Mouse (Mus musculus) adipocyte (in vitro differentiated cells): ENCODE results near the gene Bicc1.

Experiments used
- DNase-seq: peaks from one replicate; pipeline ENCODE4 v3.0.0-alpha.2; 2016; ENCODE audit warnings: low spot score

The Bicc1 gene

GRCm38 (mm10) chr10:71159676-71160235 lies at the start of gene Bicc1:
Gene Bicc1, minus strand, starts transcription at chr10:71159700.
- DNase-seq = no peak

DNA sequence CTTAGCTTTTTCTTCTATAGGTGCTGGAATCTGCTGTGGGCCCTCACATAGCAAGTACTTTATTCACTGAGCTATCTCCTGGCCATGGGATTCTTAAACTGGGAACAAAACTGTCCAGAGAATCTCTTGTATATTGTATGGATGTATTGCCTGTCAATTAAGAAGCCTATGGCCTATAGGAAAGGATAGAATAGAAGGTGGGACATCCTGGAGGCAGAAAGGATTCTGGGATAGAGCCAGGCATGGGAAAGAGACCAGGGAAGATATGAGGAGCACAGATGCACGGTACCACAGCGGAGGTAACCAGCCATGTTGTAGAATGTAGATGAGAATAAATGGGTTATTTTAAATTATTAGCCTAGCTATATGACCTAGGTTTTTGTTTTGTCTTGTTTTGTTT lies 42.0 kb upstream of the Bicc1 start:
- DNase-seq = no peak

DNA sequence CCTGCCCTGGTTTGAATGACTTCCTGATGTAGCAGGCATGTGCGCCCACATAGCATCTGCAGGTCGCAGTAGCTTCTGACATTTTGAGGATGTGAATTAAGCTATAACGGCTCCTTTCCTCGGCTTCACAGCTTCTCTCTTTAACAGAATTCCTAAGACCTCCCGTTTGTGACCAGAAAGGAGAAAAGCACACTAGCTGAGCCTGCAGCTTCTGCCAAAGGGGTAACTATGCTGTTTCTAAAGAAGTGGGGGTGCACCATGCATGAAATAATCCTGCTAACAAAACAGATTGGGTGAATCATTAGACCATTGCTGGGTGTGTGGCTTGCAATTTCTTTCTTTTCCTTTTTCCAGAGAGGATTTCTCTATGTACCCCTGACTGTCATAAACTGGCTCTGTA lies 41.5 kb upstream of the Bicc1 start:
- DNase-seq = no peak

DNA sequence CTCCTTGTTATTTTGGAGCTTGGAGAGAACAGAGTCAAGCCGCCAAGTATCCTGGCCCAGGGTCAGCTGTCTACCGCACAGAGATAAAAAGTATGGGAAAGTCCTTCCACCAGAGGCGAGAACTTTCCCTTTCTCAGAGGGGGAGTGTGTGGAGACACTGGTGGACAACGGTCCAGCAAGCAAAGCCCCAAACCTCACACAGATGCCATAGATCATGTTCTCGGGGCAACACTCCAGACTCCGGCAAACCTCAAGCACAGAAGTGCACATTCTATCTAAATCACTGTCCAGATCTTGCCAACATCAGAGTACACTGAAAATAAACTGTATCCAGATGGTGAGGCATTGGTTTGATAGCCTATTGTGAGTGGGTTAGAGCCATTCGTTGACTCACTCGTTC lies 39.2 kb upstream of the Bicc1 start:
- peak; percentile 19 for DNase-seq

DNA sequence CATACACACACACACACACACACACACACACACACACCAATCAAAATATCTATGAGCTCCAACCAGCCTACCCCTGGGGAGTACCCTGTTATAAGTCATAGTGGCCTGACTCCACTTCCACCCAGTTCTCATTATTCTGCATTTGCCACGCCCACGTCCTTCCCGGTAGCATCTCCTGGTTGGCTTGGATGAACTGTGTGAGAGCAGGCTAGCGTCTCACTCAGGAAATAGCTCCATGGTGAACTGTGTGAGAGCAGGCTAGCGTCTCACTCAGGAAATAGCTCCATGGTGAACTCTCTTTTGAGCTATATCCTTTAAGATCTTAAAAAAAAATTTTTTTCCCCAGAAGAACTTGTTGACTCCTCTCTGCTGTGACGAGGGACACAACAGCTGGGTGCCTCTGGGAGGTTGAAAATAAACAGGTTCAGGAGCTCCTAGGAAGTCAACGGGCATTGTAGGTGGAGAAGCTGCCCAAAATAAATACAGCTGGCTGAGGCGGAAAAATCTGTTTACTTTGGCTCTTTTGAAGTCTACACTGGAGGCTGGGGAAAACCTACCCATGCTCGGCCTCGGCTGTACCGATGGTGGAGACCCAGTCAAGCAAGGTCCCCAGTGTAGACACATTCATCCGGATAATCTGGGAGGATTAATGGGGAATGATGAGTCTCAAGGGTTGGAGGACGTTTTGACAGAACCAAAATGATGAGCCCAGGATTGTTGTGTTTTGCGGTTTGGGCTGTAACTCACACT lies 37.7 kb upstream of the Bicc1 start:
- DNase-seq = no peak

DNA sequence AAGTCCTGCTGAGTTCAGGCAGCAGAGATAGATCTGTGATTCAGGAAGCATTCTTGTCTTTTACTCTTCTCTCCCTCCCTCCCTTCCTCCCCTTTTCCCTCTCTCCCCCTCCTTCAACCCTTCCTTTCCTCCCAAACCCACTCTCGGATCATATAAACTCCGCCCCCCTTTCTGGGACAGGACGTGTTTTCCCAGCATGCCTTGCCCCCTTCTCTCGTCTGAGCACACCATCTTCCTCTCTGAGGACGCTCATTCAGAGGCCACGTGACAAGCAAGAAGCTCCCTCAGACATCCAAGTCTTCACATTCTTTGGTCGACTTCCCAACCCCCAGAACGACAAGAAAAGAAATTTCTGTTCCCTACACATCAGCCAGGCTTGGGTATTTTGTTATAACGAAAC lies 36.0 kb upstream of the Bicc1 start:
- no peak for DNase-seq

DNA sequence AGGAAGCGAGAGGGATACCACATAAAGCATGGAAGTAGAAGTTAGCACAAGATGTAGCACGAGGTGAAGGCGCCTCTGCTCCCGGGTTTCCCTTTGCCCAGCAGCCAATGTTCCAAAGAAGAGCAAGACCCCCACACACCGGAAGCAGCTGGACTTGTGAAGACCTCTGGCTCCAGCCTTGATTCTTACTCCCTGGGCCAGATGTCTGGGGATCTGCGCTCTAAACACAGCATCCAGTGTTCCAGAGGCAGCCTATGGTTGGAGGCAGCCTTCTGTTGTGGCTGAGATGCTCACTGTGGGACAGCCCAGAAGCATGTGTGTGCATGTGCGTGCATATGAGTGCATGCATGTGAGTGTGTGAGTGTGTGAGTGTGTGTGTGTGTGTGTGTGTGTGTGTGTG lies 35.2 kb upstream of the Bicc1 start:
- DNase-seq = no peak

DNA sequence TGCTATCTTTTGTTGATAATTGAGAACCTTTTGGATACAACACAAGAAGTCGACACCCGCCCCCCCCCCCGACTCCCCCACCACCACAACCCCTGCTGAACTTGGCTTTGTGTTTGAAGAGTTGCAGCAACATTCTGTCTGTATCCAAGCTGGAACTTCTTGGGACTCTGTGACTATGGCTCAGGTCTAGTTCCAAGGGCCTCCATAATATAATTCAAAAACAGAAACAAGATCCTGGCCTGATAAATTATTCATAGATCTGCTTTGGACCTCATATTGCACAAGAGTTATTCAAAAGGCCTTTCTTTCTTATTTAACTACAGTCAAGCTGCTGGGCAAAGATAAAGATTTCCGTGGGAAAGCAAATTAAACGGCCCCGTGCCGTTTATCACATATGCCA lies 33.8 kb upstream of the Bicc1 start:
- DNase-seq = no peak

DNA sequence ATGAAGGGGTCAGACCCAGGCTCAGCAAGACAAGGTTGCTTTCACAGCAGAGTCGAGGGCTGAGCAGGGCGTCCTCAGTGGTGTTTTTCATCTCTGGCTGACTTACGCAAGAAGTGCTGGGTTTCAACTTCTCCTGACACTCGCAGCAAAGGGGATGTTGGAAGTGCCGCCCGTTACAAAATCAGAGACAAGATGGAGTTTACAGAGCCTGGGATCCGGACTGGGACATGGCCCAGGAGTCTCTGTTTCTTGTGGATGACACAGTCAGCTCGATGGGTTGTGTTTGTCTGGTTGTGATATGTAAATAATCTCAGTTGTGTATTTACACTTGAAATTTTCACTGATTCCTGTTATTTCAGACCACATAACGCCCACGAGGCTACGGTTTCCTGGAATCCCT lies 33.4 kb upstream of the Bicc1 start:
- DNase-seq = peak; percentile 16

DNA sequence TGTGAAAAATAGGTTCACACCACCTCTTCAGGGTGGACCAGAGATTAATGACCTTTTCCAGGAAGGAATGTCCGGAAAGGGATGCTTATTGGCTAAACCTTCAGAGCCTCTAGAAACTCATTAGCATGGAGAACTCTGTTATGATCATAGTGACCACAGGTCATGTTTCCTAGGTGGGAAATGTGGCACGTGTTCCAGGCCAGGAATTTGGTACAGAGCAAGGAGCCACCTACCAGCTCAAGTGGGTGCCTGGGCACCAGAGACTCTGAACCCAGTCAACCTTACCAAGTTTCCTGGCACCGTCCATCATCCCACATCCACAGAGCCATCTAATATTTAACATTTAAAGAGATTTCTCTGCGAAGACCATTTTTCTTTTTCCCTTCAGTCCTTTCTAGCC lies 29.2 kb upstream of the Bicc1 start:
- DNase-seq = no peak

GRCm38 (mm10) chr10:71185059-71185458 lies 25.6 kb upstream of the Bicc1 start:
- no peak for DNase-seq

DNA sequence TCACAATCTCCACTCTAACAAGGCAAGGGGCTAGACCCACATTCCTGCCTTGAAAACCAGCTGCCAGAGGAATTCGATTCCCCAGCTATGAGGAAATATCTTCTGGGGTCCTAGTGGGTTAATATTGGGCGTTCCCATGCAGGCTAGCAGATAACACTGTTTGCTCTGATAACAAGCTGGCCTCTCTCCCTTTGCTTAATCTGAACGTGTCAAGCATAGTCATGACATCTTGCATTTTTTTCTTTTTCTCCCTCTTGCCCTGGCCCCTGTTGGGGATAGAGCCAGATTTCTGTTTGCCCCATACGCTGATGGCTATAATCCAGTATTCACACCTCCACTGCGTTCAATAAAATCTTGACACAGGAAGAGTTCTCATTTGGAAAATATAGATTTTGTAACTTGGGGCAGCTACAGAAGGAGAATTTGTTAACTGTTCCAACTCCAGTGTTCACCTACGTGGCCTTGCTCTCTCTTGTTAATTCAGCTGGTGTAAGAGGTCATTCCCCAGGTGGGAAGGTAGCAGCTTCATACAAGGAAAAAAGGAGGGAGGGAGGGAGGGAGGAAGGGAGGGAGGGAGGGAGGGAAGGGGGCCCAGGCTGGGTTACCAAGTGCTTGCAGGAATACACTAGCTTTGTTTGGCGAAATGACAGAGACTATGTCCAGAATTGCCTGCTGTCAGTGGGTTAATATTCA lies 24.0 kb upstream of the Bicc1 start:
- DNase-seq = no peak

GRCm38 (mm10) chr10:71181931-71182330 lies 22.4 kb upstream of the Bicc1 start:
- no peak for DNase-seq

- no peak for DNase-seq
Measured at GRCm38 (mm10) chr10:71181091-71181490, 21.6 kb upstream of the Bicc1 start.

DNA sequence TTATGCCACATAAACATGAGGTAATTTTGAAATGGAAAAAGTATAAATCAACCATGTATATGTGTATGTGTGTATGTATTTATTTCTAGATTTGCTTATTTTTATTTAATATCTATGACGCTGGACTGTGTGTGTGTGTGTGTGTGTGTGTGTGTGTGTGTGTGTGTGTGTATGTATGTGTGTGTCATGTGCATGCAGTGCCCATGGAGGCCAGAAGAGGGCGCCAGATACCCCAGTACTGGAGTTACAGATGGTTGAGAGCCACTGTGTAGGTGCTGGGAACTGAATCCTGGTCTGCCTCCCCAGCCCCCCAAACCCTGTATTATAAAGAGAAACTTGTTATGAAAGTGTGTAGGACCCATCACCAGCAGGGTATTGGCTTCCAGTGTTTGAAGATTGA lies 20.6 kb upstream of the Bicc1 start:
- no peak for DNase-seq

DNA sequence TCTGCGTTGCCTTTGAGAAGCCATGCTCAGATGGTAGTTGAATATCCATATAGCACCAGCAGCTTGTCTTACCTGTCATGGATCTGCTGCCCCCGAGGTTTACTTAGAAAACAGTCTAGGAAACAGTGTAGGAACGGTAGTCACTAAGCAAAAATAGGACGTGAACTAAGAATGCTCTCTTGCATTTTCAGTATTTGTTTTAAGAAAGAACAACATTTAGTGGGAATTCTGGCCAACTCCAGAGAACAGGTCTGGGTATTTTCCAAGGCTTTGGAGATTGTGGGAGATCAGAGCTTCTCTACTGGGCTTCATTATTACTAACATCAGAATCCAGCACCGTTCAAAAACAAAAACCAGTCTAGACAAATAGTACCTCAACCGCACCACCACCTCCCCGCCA lies 17.7 kb upstream of the Bicc1 start:
- DNase-seq = no peak

DNA sequence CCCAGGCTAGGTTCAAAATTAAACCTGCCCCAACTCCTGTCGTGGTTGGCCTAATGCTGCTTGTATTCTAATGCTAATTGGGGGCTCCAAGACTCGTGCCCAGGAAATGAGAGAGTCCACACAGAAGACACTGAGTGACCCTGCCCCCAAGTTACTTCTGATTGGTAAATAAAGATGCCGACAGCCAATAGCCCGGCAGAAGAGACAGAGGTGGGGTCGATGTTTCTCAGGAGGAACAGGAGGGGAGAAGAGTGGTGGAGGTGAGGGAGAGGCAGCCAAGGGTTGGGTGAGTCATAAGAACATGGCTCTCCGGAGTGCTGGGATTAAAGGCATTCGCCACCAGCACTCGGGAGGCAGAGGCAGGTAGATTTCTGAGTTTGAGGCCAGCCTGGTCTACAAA lies 16.8 kb upstream of the Bicc1 start:
- DNase-seq = no peak

DNA sequence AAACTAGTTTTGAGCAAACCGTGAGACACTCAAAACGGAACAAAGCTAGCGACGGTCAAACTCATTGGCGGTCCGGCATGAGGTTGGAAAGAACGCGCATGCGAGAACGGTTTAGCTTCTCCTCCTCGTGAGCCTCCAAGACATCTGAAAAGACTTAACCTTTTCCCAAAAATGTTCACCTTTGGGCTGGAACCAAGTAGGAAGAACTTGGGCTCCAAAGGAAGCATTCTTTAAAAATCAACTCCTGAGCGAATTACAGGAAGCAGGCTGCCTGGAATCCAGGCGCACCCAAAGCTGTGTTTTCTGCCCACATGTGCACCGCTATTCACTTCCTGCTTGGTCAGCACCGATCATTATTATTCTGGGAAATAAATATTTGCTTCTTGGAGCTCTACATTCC lies 15.8 kb upstream of the Bicc1 start:
- no peak for DNase-seq

- no peak for DNase-seq
Measured at GRCm38 (mm10) chr10:71171414-71171813, 11.9 kb upstream of the Bicc1 start.

DNA sequence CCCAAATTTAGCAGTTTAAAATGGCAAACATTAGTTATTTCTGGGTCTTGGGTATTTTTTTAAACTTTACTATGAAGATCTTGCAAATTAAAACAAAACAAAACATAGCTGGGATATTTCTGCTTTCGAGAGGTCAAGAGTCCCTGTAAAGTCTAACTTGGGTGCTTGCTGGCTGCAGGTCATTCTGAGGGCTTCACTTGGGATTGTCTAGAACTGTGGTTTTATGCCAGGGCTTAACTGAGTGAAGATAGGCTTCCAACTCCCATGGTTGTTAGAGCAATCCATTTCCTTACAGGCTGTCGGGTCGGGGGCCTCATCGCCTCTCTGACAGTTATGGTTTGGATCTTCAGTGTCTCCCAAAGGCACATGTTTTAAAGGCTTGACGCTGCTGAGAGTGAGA lies 11.3 kb upstream of the Bicc1 start:
- no peak for DNase-seq

DNA sequence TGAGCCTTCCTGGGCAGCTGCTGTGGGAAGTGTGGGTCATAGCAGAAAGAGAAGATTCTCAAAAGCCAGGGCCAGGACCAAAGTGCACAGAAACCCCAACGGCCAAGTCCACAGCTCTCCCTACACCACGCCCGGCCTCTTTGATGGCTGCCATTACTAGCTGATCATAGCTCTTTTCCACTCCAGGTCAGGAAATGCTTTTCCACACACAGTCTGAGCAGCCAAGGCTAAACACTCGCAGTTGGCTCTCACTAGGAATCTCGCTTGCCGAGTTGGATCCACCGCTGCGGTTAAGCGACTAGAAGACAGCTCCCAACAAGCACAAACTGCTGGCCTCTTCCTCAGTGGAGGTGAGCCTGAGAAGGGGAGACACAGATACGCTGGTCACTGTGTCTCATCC lies 10.3 kb upstream of the Bicc1 start:
- DNase-seq = no peak

DNA sequence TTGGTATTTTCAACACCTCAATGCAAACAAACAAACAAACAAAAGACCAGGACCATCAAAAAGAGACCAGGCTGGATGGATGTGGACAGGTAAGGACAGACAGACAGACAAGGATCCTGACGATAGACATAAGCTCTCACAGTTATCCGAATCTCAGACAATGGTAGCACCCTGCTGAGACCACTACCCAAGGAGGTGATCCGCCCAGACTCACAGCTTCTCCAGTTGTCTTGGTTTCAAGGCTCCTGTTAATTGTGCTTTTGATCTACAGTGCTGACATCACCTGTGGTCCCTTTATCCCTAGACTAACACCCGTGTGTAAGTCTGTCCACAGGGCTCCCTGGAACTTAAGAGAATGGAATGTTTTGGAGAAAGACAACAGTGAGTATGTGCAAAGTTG lies 9.7 kb upstream of the Bicc1 start:
- DNase-seq = no peak

DNA sequence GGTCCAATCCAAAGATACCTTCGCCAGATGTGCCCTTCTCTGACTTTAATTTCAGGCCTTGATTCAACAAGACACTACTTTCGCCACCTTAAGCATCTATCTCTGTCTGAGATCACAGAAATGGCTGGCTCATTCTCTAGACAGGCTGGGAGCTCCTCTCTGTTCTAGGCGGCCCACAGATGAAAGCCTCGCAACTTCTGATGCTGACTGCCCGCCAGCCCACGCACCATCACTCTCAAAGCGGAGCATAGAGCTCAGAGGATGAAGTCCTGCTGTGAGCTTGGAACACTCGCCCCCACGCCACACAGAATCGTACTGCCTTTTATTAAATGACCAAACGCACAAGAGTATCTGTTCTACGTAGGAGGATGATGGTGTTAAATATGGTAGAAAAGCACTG lies 949 bp upstream of the Bicc1 start:
- DNase-seq = no peak
